Mouse (Mus musculus) heart, embryonic 13.5 days (tissue): ENCODE results near the gene Ddx10. TPM values are rescaled to one million over a fixed set of nuclear protein-coding genes. Genes with fewer than 3 reads are reported as not detected.
"Not testable (repeated sequence)": the region's sequence is repeated elsewhere in the genome, so short reads cannot be mapped to it uniquely, and the experiment has no call there.

ENCODE experiments used
- ATAC-seq: fragments of 200-750 bp; cut with Nextera tagmentation; 2 replicates; pipeline ENCODE4 v1.8.0; 2017; ENCODE audit warnings: moderate TSS enrichment; ENCODE audit not compliant: insufficient number of reproducible peaks, low FRiP score, low TSS enrichment; ENCODE audit errors: extremely low read depth
- H3K27ac ChIP-seq: fragments of 300-500 bp; sonication (generic); replicated peaks from 2 replicates; pipeline ENCODE4 v1.5.1; 2015; ENCODE audit warnings: moderate library complexity, mild to moderate bottlenecking, inconsistent platforms
- H3K27me3 ChIP-seq: fragments of 300-500 bp; sonication (generic); replicated peaks from 2 replicates; pipeline ENCODE4 v1.6.1; 2015; ENCODE audit warnings: mild to moderate bottlenecking, inconsistent platforms
- H3K36me3 ChIP-seq: fragments of 300-500 bp; sonication (generic); 2 replicates; pipeline ENCODE4 v1.6.1; 2015; ENCODE audit warnings: mild to moderate bottlenecking, inconsistent platforms
- H3K4me1 ChIP-seq: fragments of 300-500 bp; sonication (generic); 2 replicates; pipeline ENCODE4 v1.6.1; 2015; ENCODE audit warnings: inconsistent platforms
- H3K4me2 ChIP-seq: fragments of 300-500 bp; sonication (generic); 2 replicates; pipeline ENCODE4 v1.6.1; 2015; ENCODE audit warnings: inconsistent platforms, mild to moderate bottlenecking, moderate library complexity
- H3K4me3 ChIP-seq: fragments of 300-500 bp; sonication (generic); 2 replicates; pipeline ENCODE4 v1.5.1; 2015; ENCODE audit warnings: moderate library complexity, mild to moderate bottlenecking, inconsistent platforms
- H3K9ac ChIP-seq: fragments of 300-500 bp; sonication (generic); 2 replicates; pipeline ENCODE4 v1.6.1; 2015; ENCODE audit warnings: inconsistent platforms, mild to moderate bottlenecking, moderate library complexity
- H3K9me3 ChIP-seq: fragments of 300-500 bp; sonication (generic); 2 replicates; pipeline ENCODE4 v1.6.1; 2016; ENCODE audit warnings: inconsistent platforms
- WGBS: fragments of 180-500 bp; shearing (Covaris S2); methylation state at CpG from one replicate; pipeline ENCODE4 v1.1.7; 2015; ENCODE audit warnings: mixed read lengths; 5-methylcytosine and 5-hydroxymethylcytosine counted together
- polyA plus RNA-seq: library from polyadenylated mRNA; unstranded; fragments of >200 nt; fragmentation: Nextera tagmentation; extraction: Ambion mirVana; gene quantifications from 2 replicates; pipeline ENCODE4 v1.2.1, GENCODE M21; 2015

The Ddx10 gene
- polyA plus RNA-seq, 1 experiment from 2014 or later, result 16.9 TPM

GRCm38 (mm10) chr9:53144266-53144665, 103.6 kb downstream of the Ddx10 start:
- no peak overlapping the region for H3K4me2 ChIP-seq
- H3K9me3 ChIP-seq, result no peaks in the 10 kb centered on the region
- H3K4me1 ChIP-seq, result no peaks in the 10 kb centered on the region
- 27% methylated on average over 4 of the region's 4 CpGs for WGBS
- H3K36me3 ChIP-seq, result no peaks in the 10 kb centered on the region
- no peaks in the 10 kb centered on the region for H3K27me3 ChIP-seq
- no peak overlapping the region for H3K9ac ChIP-seq
- no peak overlapping the region for H3K4me3 ChIP-seq
- no peak overlapping the region for H3K27ac ChIP-seq
- ATAC-seq, result no peak

GRCm38 (mm10) chr9:53143508-53143907, 104.3 kb downstream of the Ddx10 start:
- Histone ChIP-seq H3K27me3 (no peaks in the 10 kb centered on the region), H3K4me1 (no peaks in the 10 kb centered on the region), H3K9ac (no peak overlapping the region), H3K9me3 (no peaks in the 10 kb centered on the region), H3K36me3 (no peaks in the 10 kb centered on the region), H3K27ac (no peak overlapping the region), H3K4me3 (no peak overlapping the region), H3K4me2 (no peak overlapping the region)
- no peak for ATAC-seq
- 91% methylated on average over 2 of the region's 2 CpGs for WGBS

- H3K36me3 ChIP-seq, H3K9me3 ChIP-seq, H3K4me2 ChIP-seq, H3K27ac ChIP-seq, H3K9ac ChIP-seq, H3K4me1 ChIP-seq, ATAC-seq, H3K4me3 ChIP-seq, H3K27me3 ChIP-seq: not testable (repeated sequence)
- 73% methylated on average over 1 of the region's 1 CpGs for WGBS
These were observed 105.4 kb downstream of the Ddx10 start for GRCm38 (mm10) chr9:53142424-53142823.

GRCm38 (mm10) chr9:53140610-53141165, 107.2 kb downstream of the Ddx10 start:
- H3K27me3 ChIP-seq, result no peaks in the 10 kb centered on the region
- WGBS, result 83% methylated on average over 8 of the region's 8 CpGs
- no peaks in the 10 kb centered on the region for H3K9me3 ChIP-seq
- no peak overlapping the region for H3K9ac ChIP-seq
- H3K27ac ChIP-seq, result no peak overlapping the region
- H3K4me2 ChIP-seq, result no peak overlapping the region
- no peaks in the 10 kb centered on the region for H3K4me1 ChIP-seq
- H3K4me3 ChIP-seq, result no peak overlapping the region
- no peak for ATAC-seq
- no peaks in the 10 kb centered on the region for H3K36me3 ChIP-seq

- Histone ChIP-seq H3K4me1 (no peaks in the 10 kb centered on the region), H3K27me3 (no peaks in the 10 kb centered on the region), H3K4me2 (no peak overlapping the region), H3K4me3 (no peak overlapping the region), H3K36me3 (no peaks in the 10 kb centered on the region), H3K9ac (no peak overlapping the region), H3K9me3 (no peaks in the 10 kb centered on the region), H3K27ac (no peak overlapping the region)
- 84% methylated on average over 1 of the region's 1 CpGs for WGBS
- no peak for ATAC-seq
These were observed 115.0 kb downstream of the Ddx10 start for GRCm38 (mm10) chr9:53132826-53133225.

- Histone ChIP-seq H3K27me3 (no peaks in the 10 kb centered on the region), H3K9ac (no peak overlapping the region), H3K4me2 (no peak overlapping the region), H3K36me3 (peaks cover 7% of the 10 kb centered on the region), H3K4me3 (no peak overlapping the region), H3K9me3 (no peaks in the 10 kb centered on the region), H3K4me1 (no peaks in the 10 kb centered on the region), H3K27ac (no peak overlapping the region)
- WGBS, result 69% methylated on average over 2 of the region's 2 CpGs
- no peak for ATAC-seq
These were observed 117.4 kb downstream of the Ddx10 start for GRCm38 (mm10) chr9:53130460-53130859.

- no peak for ATAC-seq
- H3K9me3 ChIP-seq, result no peaks in the 10 kb centered on the region
- H3K9ac ChIP-seq, result no peak overlapping the region
- no peaks in the 10 kb centered on the region for H3K4me1 ChIP-seq
- no peaks in the 10 kb centered on the region for H3K27me3 ChIP-seq
- H3K27ac ChIP-seq, result no peak overlapping the region
- 0 out of 2 replicates have a peak, but pooled peaks cover 11% of the 10 kb centered on the region for H3K36me3 ChIP-seq
- H3K4me3 ChIP-seq, result no peak overlapping the region
- 88% methylated on average over 1 of the region's 1 CpGs for WGBS
- H3K4me2 ChIP-seq, result no peak overlapping the region
These were observed 146.8 kb downstream of the Ddx10 start for GRCm38 (mm10) chr9:53101103-53101502.

GRCm38 (mm10) chr9:53095319-53096165, 152.3 kb downstream of the Ddx10 start:
- H3K9me3 ChIP-seq, result no peaks in the 10 kb centered on the region
- 68% methylated on average over 5 of the region's 5 CpGs for WGBS
- no peaks in the 10 kb centered on the region for H3K27me3 ChIP-seq
- no peak overlapping the region for H3K9ac ChIP-seq
- H3K4me2 ChIP-seq, result no peak overlapping the region
- no peaks in the 10 kb centered on the region for H3K4me1 ChIP-seq
- no peak overlapping the region for H3K4me3 ChIP-seq
- ATAC-seq, result no peak
- H3K36me3 ChIP-seq, result 0 out of 2 replicates have a peak, but pooled peaks cover 11% of the 10 kb centered on the region
- H3K27ac ChIP-seq, result no peak overlapping the region

GRCm38 (mm10) chr9:53094536-53094935, 153.3 kb downstream of the Ddx10 start:
- H3K4me2 ChIP-seq, result no peak overlapping the region
- H3K27ac ChIP-seq, result no peak overlapping the region
- 0 out of 2 replicates have a peak, but pooled peaks cover 11% of the 10 kb centered on the region for H3K36me3 ChIP-seq
- no peaks in the 10 kb centered on the region for H3K4me1 ChIP-seq
- H3K27me3 ChIP-seq, result no peaks in the 10 kb centered on the region
- no peak overlapping the region for H3K9ac ChIP-seq
- H3K9me3 ChIP-seq, result no peaks in the 10 kb centered on the region
- no peak overlapping the region for H3K4me3 ChIP-seq
- ATAC-seq, result no peak
- 83% methylated on average over 7 of the region's 7 CpGs for WGBS

- no peaks in the 10 kb centered on the region for H3K36me3 ChIP-seq
- no peak overlapping the region for H3K4me3 ChIP-seq
- no peak overlapping the region for H3K9ac ChIP-seq
- no peak for ATAC-seq
- no peaks in the 10 kb centered on the region for H3K27me3 ChIP-seq
- no peak overlapping the region for H3K27ac ChIP-seq
- H3K4me2 ChIP-seq, result no peak overlapping the region
- no peaks in the 10 kb centered on the region for H3K9me3 ChIP-seq
- H3K4me1 ChIP-seq, result peaks cover 19% of the 10 kb centered on the region
- 61% methylated on average over 3 of the region's 3 CpGs for WGBS
These were observed 170.2 kb downstream of the Ddx10 start for GRCm38 (mm10) chr9:53077626-53078025.

- no peak overlapping the region for H3K27ac ChIP-seq
- H3K4me1 ChIP-seq, result peaks cover 19% of the 10 kb centered on the region
- no peaks in the 10 kb centered on the region for H3K9me3 ChIP-seq
- H3K36me3 ChIP-seq, result no peaks in the 10 kb centered on the region
- ATAC-seq, result no peak
- H3K9ac ChIP-seq, result no peak overlapping the region
- H3K27me3 ChIP-seq, result no peaks in the 10 kb centered on the region
- 83% methylated on average over 3 of the region's 3 CpGs for WGBS
- H3K4me3 ChIP-seq, result no peak overlapping the region
- no peak overlapping the region for H3K4me2 ChIP-seq
These were observed 171.9 kb downstream of the Ddx10 start for GRCm38 (mm10) chr9:53075931-53076330.

- H3K4me2 ChIP-seq, result no peak overlapping the region
- WGBS, result 74% methylated on average over 3 of the region's 3 CpGs
- ATAC-seq, result no peak
These were observed 173.4 kb downstream of the Ddx10 start for GRCm38 (mm10) chr9:53074443-53074842.

More at GRCm38 (mm10) chr9:53074443-53074842, 173.4 kb downstream of the Ddx10 start:
- H3K27ac ChIP-seq, result peak overlapping the region; percentile 25
- H3K9ac ChIP-seq, result no peak overlapping the region
- H3K36me3 ChIP-seq, result no peaks in the 10 kb centered on the region
- H3K4me1 ChIP-seq, result peaks cover 19% of the 10 kb centered on the region
- no peak overlapping the region for H3K4me3 ChIP-seq
- no peaks in the 10 kb centered on the region for H3K9me3 ChIP-seq
- no peaks in the 10 kb centered on the region for H3K27me3 ChIP-seq
